Mouse (Mus musculus) kidney, postnatal 4 days (tissue): ENCODE measurements around the gene Ralgapa1.
"Not testable (repeated sequence)": the region's sequence is repeated elsewhere in the genome, so short reads cannot be mapped to it uniquely, and the experiment has no call there.

Experiments used
- DNase-seq, 2 experiments: peaks; one replicate each; pipeline ENCODE4 v3.0.0; 2021; ENCODE audit warnings: mixed read lengths in 2 of 2

The Ralgapa1 gene

DNA sequence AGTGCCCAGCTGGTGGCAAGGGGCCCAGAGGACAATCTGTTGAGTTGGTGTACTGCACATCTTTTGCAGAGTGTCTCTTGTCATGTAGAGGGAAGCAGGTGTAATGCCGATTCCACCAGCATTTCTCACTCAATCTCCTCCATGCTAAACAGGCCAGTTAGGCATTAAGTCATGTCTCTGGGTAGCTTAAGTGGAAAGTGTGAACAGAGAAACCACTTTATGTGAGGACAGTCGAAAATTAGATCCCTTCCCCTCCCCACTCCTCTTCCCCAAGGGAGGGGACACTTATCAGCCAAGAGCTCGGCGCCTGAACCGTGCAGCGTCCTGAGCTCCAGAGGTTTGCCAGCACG is 222.5 kb downstream of the Ralgapa1 start:
- no peak for DNase-seq

DNA sequence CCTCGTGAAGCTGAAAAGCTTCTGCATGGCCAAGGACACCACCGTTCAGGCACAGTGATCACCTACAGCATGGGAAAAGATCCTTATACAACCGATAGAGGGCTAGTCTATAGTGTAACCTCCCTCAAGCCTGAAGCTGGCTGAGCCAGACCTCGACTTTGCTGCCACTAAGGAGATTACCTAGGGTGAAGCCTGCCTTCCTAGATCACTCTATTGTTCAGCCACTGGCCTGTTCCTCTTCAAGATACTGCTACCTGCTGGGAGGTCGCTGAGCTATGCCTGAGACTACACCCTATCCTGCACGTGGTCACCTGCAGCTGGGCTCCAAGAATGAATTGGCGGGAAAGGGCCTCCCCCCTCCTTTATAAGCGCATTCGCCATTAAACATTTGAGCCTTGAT is 234.0 kb downstream of the Ralgapa1 start:
- DNase-seq, result not testable (repeated sequence)

DNA sequence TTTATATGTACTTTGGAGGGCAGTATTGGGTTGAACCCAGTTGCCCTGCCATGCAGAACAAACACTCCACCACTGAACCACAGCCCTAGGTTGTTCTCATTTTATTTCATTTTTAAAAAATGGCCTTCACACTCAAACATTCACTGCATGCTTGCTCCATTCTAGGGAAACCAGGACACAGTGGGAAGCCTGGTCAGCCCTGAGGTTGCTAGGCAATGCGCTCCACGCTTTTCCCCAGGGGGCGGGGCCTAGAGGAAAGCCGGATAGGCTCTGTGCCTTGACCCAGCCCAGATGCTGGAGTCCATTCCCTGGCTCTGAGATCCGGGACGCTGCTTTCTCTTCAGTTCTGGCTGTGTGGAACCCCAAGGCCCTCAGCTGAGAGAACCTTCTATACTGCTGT is 247.2 kb downstream of the Ralgapa1 start:
- DNase-seq, result peak; percentile 39 to 48

DNA sequence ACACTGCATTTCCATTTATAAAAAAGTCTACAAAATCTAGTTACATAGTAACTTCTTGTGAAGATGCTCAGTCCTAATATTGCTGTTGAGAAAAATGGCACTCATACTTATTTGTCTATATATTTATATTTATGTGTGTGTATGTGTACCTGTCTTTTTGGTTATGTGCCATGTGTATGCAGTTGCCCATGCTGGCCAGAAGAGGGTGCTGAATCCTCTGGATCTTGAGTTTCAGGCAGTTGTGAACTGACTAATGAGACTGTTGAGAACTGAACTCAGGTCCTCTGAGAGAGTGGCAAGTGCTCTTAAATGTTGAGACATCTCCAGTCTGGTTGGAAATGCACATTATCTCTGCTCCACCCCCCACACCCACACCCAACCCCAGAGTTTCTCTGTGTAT is 247.9 kb downstream of the Ralgapa1 start:
- no peak for DNase-seq

DNA sequence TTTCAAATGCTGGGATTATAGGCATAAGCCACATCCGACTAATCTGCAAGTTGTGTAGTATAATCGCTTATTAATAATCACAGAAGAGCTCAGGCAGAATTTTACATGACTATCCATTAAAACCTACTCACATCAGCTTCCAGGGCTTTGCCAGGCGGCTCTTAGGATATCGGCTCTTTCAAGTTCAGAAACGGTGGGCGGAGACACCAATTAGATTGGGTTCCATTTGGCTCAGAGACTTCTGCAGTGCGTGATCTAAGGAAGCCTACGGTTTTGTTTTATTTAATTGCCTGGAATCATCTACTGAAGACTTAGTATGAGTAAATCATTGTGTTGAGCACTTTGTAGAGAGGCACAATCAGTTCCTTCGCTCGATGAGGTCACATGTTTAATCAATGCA is 249.3 kb downstream of the Ralgapa1 start:
- no peak for DNase-seq

DNA sequence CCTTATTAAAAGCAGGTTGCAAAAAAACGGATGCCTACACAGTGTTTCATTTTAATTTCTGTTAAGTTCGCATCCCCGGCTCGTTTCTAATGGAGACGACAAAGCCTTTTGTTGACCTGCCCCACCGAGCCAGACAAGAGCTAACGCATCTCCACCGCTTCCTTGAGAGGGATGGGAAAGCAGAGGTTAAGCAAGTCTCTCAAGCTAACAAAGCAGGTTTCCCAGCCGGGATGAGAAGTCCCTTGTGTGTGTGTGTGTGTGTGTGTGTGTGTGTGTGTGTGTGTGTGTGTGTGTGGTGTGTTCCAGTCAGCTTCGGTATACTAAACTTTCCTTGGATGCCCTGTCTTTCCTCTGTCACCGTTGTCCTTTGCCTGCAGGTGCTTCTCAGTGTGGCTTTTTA is 249.8 kb downstream of the Ralgapa1 start:
- DNase-seq, result no peak

DNA sequence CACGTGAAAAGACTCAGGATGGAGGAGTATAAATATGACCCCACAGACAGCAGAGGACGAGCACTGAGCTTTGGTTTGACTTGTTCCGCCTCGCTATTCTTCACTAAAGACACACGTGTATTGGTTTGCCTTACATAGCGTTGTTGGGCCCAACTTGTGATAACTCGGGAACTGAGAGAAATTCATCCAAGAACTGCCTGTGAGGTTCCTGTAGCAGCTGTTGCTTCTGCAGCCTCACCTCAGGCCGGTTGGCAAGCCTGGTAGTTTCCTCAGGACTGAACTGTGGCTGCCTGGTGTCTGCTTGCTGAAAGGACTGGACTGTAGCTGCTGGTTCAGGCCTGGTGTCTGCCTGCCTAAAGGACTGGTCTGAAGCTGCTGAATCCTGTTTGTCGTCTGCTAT is 250.3 kb downstream of the Ralgapa1 start:
- DNase-seq, result no peak

DNA sequence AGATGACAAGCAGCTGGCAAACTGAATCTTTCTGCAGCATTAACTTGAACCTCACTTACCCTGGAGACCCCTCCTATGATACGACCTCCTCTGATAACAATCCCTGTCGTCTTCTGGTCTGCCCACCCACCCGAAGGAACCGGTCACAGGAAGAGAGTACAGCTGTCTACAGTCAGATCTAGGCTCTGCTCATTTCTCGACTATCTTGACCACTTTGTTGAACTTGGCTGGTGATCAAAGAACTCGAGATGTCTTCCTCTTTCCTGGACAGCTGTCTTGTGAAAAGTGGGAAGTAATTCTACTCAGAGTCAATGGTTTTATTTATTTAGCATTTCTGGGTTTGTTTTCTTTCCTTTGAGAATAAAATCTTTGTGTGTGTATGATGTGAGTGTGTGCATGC is 251.3 kb downstream of the Ralgapa1 start:
- no peak for DNase-seq

DNA sequence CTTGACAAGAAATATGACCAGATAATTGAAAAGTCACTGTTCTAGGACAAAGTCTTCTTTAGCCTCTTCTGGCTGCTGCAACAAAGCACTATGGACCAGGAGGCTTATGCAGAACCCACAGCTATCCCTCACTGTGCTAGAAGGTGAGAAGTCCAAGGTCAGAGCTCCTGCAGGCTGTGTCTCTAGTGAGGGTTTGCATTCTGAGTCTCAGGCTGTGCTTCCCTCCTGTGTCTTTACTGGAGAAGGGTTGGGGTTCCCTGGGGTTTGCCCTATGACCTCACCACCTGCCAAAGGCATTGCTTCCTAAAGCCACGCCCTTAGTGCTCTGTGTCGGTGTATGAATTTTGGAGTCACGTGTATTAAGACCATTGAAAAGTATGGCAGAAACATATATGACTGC is 252.5 kb downstream of the Ralgapa1 start:
- DNase-seq, result no peak

DNA sequence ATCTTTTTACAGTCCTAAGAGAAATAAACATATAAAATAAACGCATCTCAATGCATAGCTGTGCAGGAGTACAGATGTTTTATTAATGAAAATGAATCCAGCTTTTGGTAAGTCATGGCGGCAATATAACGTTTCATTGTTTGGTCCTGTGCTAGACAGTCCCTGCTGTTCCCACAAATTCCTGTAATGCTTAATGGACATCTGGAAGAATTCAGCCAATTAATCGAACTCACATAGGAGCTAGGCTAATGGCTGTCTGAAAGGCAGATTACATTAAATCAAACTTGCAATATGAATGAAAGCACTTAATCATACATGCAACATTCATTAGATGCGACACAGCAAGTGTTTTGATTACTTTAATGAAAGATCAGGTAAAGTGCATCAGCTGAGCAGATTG is 254.1 kb downstream of the Ralgapa1 start:
- DNase-seq, result no peak

DNA sequence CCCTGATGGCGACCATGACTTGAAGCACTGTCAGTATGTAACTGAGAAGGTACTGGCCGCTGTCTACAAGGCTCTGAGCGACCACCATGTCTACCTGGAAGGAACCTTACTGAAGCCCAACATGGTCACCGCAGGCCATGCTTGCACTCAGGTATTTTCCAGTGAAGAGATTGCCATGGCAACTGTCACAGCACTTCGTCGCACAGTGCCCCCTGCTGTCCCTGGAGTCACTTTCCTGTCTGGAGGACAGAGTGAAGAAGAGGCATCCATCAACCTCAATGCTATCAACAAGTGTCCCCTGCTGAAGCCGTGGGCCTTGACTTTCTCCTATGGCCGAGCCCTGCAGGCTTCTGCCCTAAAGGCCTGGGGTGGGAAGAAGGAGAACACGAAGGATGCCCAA is 255.1 kb downstream of the Ralgapa1 start:
- no peak for DNase-seq

DNA sequence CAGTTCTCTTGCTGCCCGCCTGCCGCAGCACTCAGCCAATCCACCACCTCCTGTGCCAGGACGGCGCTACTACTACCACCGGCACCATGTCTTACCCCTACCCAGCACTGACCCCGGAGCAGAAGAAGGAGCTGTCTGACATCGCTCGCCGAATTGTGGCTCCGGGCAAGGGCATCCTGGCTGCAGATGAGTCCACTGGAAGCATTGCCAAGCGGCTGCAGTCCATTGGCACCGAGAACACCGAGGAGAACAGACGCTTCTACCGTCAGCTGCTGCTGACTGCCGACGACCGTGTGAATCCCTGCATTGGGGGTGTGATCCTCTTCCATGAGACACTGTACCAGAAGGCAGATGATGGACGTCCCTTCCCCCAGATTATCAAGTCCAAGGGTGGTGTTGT is 255.8 kb downstream of the Ralgapa1 start, which contains the start of gene Aldoart2:
Gene Aldoart2, plus strand, starts transcription at position 34 of the 400 bp plus-strand sequence.
- DNase-seq, result no peak

DNA sequence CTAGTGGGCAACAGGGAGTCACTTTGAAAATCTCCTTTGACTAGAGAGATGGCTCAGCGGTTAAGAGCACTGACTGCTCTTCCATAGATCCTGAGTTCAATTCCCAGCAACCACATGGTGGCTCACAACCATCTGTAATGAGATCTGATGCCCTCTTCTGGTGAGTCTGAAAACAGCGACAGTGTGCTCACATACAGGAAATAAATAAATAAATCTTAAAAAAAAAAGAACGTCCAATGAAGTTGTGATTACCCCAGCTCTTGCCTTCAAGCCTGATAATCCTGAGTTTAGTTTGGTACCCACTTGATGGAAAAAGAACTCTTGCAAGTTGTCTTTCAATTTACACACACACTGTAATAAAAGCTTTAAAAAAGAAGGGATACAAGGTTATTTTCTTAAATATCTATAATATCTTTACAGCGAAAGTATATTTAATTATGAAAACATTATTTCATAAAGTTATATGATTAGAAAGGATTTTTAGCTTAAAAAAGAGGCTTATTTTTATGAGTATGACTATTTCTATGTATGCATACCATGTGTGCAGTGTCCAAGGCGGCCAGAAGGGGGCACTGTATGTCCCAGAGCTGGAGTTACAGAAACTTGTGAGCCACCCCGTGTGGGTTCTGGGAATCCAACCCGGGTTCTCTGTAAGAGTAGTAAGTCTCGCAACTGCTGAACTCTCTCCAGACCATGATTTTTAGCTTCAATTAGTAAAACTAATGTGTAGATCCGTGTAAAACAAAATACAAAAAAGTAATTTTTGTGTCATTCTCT is 256.6 kb downstream of the Ralgapa1 start:
- no peak for DNase-seq

DNA sequence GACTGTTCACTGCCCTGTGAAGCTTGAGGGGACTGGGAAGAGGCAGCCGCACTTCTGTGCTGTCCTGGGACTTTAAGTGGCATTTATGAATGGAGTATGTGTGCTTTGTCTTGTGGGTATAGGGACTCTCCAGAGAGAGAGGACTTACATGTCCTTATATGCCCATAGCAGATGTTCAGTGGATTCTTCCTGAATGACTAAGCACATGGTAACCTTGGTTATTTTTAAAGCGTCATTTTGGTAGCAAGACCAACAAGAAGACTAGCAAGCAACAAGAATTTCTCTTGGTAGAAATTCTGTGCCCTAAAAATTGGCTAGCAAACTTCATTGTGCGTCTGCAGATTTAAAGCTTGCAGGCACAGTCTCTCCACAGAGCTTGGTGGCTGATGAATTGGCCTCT is 257.2 kb downstream of the Ralgapa1 start:
- no peak for DNase-seq

DNA sequence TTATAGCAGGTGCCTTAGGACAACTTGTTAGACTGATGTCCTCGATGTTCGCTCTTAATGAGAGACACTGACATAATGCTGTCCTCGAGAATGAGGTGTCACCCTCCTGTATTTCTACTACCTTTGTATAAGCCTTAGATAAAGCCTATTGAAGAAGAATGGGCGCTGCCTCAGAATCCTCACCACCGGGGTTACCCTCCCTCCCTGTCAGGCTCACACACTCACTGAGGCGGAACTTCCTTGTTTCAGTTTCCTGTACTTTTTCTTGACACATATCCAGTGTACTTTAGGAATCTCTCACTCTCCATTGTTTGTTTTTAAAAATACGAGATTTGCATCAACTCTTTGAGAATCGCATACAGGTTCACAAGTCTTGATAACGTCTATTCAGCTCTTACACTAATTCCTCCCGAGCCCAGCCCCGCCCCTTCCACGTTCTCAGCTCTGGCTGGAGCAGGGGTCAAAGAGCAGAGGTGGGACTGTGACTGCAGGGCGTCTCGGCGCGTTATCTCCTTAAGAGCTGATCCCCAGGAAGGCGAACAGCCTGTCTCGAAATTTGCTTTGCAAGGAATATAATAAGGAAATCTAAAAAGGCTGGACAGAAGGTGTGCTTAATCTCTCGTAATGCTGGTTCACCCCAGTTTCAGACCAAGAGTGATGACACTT is 260.8 kb downstream of the Ralgapa1 start:
- DNase-seq, result peak; percentile 37 to 45

DNA sequence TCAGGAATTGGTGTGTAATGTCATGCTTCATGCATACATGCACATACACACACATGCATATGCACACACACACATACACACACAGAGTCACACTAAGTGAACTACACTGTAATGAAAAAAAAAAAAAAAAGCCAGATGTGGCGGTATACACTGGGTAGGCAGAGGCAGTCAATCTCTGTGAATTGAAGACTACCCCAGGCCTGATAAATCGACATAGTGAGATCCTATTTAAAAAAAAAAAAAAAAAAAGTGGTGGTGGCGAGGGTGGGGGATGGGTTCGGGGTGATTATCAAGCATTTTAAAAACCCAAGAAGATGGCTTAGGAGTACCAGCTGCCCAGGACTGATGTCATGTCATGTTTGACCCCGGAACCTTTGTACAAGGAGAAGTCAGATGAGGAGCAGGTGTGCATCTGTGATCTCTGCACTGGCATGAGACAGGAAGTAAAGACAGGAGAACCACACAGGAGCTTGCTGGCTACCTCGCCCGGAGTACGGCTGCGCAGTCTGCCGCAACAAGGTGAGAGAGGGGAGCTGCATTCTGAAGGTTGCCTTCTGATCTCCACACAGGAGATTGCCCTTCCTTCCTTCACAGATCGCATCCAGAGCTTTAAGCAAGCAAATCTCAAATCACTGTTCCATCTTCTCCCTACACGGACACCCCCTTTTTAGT is 261.6 kb downstream of the Ralgapa1 start:
- no peak for DNase-seq

DNA sequence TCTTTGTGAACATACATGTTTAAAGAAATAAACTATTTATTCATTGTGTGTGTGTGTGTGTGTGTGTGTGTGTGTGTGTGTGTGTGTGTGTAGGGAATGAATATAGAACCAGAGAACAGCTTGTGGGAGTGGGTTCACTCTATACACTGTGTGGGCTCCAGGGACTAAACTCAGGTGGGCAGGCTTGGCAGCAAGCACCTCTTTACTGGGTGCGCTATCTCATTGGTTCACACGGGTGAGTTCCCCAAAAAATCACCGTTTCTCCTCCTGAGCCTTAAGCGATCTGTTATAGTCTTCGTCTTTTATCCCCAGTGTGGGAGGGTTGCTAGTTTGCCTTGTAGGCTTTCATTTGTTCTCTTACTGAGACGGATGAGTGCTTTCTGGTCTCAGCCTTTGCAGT is 263.1 kb downstream of the Ralgapa1 start:
- no peak for DNase-seq

DNA sequence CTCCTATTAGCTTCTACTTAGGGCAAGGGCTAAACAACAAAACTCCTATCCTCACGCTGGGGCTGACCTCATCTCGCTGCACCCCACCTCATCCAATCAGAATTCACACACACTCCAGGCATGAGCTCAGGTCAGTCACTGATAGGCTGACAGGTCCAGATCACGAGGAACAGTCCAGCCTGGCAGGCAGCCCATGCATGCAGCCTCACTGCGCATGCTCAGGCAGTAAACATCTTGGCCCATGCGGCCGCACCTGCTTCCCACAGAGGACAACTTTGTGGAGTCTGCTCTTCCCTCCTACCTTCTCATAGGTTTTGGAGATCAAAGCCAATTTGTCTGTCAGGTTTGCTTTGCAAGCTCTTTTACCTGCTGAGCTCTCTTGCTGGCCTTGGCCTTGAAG is 266.1 kb downstream of the Ralgapa1 start:
- not testable (repeated sequence) for DNase-seq
